Mouse (Mus musculus) brain, embryonic 14.5 days (tissue): ENCODE measurements around the gene Icam1.

Experiments used
- CTCF ChIP-seq: fragments of 200-500 bp; IDR thresholded peaks from 2 replicates; pipeline ENCODE4 v1.5.1; 2012; ENCODE audit warnings: inconsistent platforms, mild to moderate bottlenecking, moderate library complexity, borderline replicate concordance; ENCODE audit not compliant: insufficient read depth, insufficient read length; ENCODE audit errors: extremely low read depth
- POLR2A ChIP-seq: fragments of 200-500 bp; IDR thresholded peaks from 2 replicates; pipeline ENCODE4 v1.6.1; 2012; ENCODE audit warnings: mild to moderate bottlenecking, inconsistent platforms, borderline replicate concordance; ENCODE audit not compliant: poor library complexity, insufficient read depth, insufficient read length, severe bottlenecking; ENCODE audit errors: extremely low read depth

GRCm38 (mm10) chr9:20971751-20972140, 44.0 kb upstream of the Icam1 start:
- TF ChIP-seq CTCF: no peak
- TF ChIP-seq POLR2A: no peak
